Mouse (Mus musculus) ES-E14 (cell line): ENCODE measurements around the gene Fli1.

ENCODE experiments used
- CHD2 ChIP-seq: IDR thresholded peaks from 2 replicates; pipeline ENCODE4 v1.6.1; 2014; ENCODE audit warnings: mild to moderate bottlenecking, low read depth, low read length, inconsistent platforms
- HCFC1 ChIP-seq: IDR thresholded peaks from 2 replicates; pipeline ENCODE4 v1.6.1; 2012; ENCODE audit warnings: low read length, inconsistent platforms, borderline replicate concordance; ENCODE audit not compliant: insufficient read depth
- MAFK ChIP-seq: IDR thresholded peaks from 2 replicates; pipeline ENCODE4 v1.6.1; 2014; ENCODE audit warnings: mild to moderate bottlenecking, low read depth, low read length, inconsistent platforms; ENCODE audit not compliant: insufficient read depth
- ZC3H11A ChIP-seq: IDR thresholded peaks from 2 replicates; pipeline ENCODE4 v1.6.1; 2012; ENCODE audit warnings: low read depth, mild to moderate bottlenecking, inconsistent platforms, low read length, borderline replicate concordance
- ZNF384 ChIP-seq: IDR thresholded peaks from 2 replicates; pipeline ENCODE4 v1.6.1; 2012; ENCODE audit warnings: low read depth, low read length, inconsistent platforms

DNA sequence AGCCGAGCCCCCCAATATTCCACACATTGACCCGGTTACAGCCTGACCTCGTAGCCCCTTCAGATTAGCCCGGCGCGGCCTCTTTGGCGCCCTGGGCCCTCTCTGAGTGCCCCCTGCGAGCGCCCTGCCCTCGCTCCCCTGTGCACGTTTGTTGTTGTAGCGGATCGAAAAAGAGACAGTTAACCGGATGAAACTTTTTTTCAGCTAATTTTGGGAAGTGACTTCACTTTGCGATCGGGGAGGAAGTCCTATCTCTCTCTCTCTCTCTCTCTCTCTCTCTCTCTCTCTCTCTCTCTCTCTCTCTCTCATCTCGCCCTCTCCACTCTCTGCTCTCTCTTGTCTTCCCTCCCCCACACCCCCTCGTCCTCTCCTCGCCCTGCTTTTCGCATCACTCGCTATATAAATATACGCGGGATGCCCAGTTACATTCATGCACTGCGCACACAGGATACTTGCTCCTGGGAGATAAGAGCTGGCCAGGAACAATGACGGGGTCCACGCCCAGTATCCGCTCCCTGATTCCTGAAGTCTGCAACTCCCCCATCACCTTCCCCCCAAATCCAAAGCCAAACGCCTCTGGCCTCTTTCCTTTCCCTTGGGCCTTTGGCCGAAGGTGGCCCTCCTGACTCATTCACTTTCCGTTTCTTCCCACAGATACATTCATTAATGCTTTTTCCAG, 1.3 kb downstream of the Fli1 start:
- no peak for TF ChIP-seq ZC3H11A
- no peak for TF ChIP-seq ZNF384
- no peak for TF ChIP-seq MAFK
- TF ChIP-seq HCFC1, result no peak
- TF ChIP-seq CHD2, result no peak
